Mouse (Mus musculus) adipocyte (in vitro differentiated cells): ENCODE results near the gene Akap12.
A peak's percentile ranks its signal among the peaks of the same experiment; 100 is the strongest.

Source experiments
- DNase-seq: peaks from one replicate; pipeline ENCODE4 v3.0.0-alpha.2; 2016; ENCODE audit warnings: low spot score

The Akap12 gene

DNA sequence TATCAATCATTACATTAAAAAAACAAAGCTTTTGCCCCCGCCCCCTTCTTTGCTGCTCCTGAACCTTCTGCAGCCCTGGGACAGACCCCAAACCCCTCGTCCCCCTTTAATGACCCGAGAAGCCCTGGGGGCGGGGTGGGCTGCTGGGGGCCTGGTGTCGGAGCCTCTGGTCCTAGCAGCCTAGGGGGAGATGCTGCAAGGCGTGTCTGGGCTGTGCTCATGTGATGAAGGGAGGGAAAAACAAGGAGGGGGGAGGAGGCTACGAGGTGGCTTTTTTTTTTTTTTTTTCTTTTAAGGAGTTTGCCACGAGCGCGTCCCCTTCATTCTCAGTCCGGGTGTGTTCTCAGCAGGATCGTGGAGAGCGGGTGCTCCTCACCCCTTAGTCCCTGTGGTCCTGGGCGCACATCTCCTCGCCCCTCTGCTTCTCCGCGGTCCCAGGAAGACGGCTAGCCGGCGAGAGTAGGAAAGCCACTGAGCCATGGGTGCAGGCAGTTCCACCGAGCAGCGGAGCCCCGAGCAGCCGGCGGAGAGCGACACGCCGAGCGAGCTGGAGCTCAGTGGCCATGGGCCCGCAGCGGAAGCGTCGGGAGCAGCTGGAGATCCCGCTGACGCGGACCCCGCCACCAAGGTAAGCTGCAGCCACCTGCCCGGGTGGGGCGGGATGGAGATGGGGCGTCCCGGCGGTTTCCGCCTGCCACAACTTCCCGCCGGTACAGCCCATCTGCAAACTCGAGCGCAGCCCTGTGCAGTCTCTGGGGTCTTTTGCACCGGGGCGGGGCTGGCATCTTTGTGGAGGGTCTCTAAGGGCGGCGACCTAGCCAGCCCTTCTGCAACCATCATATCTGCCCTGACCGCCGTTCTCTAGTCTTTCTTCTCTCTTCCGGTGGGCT lies at the start of gene Akap12:
Akap12 (plus strand) TSS at position 340 of the 890 bp plus-strand sequence.
- DNase-seq, result no peak

DNA sequence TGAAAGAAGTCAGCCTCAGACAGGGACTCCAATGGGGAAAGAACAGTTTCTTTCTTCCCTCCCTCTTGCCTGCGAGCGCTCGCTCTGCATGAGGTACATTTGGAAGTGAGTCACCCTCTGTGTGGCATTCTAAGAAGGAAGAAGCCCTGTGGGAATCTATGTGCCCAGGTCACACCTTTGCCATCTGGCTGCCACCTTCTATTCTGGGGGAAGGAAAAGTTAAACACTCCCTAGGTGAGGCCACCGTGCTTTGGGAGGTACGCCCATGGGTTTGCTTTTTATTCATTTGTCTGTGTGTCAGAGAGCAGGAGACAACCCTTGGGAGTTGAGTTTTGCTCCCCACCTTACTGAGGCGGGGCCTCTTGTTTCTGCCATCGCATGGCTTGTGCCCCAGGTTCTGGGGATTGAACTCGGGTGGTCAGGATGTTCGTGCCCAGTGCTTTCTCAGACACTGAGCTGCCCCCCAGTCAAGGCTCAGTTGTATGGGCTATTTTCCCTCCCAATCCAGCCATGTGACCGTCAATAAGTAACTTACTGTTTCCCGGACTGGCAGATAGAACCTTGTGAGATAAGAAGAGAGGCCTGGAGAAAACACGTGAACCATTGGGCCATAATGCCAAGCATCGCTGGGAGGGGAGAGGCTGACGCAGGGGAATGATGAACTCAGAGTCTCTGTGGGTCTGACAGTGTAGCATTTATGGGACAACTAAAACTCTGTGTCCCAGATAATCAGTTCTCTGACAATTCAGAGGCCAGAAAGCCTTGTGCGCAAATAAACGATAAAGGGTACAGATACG lies 35.4 kb upstream of the Akap12 start:
- no peak for DNase-seq

DNA sequence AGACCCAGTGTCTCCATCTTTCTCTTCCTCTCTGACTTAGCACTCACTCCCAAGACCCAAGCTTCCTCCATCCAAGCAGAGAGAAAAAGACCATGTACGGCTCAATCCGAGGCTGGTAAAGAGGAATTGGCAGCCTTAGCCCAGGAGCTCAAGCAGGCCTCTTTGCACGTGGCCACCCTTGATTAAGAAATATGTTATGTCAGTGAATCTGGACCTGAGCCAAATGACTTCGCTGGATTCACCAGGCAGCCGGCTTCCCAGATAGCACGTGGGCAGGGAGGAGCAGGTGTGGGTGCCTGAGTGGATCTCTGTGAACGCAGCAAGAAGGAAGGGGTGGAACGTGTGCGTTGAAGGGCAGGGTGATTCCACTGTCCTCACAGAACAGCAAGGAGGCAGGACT lies 33.1 kb upstream of the Akap12 start:
- peak; percentile 45 for DNase-seq

DNA sequence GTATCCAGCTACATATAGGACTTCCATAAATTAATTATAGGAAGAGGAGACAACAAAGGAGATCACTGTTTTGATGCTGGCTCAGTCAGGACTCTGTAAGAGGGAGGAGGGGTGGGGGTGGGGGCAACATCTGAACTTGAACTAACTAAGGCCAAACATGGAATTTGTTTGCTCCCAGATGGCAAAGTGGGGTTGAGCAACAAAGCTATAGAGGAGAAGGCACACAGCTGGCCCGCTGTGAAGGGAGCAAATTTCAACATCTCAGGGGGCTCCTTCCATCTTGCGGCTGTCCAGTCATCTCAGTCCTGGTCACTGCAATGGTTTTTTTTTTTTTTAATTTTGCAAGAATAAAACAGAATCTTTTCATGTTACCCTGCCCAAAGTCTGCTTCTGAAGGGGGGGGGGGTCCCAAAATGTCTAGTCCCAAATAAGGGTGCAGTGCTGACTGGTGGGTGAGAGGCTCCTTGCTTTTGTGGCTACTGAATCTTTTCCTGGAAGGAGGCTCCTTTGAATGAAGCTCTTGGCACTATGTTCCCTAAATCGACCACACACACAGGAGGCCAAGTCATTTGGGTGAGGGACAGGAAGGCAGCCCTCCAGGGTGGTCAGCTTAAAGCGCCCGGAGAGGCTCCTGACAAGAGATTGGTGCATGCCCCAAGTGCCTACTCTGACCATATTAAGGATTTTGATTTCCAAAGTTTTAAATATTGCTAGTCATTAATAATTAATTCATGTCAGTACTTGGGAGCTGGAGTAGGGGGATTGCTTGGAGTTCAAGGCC lies 26.2 kb upstream of the Akap12 start:
- peak; percentile 35 for DNase-seq

DNA sequence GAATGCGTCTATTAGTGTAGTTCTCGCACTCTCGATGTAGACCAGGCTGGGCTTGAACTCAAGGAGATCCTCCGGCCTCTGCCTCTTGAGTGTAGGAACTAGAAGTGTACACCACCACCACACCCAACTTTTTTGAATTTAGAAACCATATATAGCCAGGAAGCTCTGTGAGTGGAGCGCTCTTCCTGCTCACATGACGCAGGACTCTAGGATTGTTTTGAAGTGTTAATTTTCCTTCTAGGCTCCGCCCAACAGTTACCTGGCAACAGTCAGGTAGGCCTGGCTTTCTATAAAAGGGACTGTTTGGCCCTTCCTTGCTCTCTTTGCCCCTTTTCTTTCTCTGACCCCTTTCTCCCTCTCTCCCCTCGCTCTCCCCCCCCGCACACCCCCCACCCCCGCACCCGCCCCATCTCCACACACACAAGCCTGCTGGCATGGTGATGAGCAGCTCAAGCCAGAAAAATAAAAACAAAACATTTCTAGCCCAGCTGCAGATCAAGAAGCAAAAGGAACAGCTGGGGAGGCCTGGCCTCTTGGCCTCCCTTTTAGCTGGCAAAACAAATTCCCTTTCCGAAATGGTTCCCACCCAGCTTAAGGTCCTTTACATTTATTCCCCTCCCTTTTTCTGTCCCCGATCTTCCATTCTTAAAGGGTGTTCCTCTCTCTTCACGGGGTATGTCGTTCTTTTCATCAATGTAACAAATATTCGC lies 22.4 kb upstream of the Akap12 start:
- DNase-seq, result no peak

DNA sequence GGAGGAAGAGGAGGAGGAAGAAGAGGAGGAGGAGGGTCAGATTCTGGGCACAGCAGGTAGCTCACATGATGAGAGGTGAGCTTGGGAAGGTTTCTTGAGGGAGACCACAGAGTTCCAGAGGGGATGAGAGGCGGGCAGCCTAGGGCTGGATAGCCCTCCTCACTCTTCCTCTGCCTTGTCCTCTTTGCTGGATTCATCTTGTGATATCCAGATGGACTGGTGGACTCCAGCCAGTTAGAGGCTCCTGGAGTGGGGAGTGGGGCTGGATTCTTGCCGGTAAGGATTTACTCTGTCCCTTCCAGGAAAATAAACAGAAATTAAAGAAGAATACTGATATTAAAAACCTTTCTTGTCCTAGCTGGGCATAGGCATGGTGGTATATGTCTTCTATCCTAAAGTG lies 20.4 kb upstream of the Akap12 start:
- no peak for DNase-seq

DNA sequence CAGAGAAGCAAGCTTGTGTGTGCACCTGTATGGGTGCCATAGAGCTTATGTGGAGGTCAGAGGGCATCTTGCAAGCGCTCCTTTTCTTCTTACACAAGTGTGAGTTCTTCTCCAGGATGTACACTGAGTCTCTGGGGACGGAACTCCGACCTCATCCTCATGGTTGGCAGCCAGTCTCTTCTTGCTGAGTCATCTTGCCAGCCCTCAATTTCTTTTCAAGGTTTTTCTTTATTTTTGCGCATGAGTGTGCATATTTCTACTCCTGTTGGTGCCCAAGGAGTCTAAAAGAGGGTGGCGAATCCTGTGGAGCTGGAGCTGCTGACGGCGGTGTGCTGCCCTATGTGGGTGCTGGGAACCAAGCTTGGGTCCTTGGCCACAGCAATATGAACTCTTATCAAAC lies 19.8 kb upstream of the Akap12 start:
- DNase-seq, result peak; percentile 32

DNA sequence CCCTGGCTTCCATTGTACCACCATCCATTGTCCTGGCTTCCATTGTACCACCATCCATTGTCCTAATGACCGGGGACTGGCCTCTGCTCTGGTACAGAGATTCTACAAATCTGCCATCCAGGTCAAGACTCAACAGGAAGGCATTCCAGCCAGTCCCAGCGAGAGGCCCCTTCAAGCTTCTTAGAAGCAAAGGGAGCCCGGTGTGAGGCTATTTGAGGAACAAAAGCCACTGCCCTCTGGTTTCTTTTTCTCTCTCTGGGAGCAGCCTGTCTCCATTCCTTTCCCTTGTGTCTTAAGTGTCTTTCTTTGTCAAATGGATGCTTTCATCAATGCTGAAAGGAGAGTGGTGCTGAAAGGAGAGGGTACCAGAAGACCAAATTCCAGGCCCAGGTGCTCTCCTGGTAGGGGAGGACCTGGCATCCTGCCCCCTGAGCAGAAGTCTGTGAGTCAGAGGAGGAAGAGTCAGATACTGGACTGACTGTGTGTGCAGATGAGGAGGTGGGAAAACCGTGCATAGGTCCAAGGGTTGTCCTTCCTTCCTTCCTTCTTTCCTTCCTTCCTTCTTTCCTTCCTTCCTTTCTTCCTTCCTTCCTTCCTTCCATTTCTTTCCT lies 16.8 kb upstream of the Akap12 start:
- no peak for DNase-seq

DNA sequence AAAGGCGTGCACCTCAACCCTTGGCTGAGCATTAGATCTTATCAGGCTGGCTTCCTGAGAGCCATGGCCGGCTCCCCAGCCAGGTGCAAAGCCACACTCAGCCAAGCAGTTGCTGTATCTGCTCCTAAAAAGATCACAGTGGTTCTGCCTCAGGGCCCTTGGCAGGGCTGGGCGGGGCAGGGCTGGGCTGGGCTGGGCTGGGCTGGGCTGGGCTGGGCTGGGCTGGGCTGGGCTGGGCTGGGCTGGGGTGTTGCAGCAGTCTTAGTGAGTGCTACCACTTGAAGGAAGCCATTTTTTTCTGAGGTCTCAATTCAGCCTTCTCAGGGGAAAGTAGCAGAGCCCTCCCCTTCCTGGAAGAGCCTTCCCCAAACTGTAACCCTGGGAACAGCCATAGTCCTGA lies 15.5 kb upstream of the Akap12 start:
- no peak for DNase-seq

DNA sequence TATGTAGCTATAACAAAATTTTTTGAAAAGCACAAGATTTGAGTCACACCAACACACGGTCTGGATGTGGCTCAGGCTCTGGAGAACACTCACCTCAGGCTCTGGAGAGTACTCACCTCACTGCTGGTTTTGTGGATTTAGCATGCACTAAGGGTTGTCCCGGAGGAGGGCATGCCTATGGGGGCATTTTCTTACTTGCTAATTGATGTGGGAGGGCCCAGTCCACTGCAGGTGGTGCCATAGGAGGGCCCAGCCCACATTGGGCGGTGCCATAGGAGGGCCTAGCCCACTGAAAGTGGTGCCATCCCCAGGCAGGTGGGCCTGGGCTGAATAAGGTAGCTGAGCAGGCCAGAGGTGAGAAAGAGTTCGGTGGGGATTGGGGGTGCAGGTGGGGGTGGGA lies 12.6 kb upstream of the Akap12 start:
- DNase-seq, result no peak

DNA sequence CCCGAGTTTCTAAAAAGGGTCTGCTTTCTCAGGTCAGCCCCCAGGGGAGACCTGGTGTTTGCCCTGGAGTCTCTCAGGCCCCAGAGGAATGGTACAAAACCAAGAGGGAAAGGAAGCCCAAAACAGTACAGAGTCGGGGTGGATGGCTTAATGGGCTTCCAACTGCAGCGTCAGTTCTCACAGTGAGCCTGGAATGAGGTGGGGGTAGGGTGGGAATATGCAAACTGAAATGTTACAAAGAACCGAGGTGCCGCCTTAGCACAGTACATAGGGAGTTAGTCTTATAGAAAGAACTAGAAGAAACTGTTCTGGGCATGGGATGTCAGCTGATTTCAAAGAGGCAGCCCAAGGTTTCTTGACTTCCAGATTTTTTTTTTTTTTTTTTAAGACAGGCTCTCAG lies 11.7 kb upstream of the Akap12 start:
- DNase-seq, result no peak

DNA sequence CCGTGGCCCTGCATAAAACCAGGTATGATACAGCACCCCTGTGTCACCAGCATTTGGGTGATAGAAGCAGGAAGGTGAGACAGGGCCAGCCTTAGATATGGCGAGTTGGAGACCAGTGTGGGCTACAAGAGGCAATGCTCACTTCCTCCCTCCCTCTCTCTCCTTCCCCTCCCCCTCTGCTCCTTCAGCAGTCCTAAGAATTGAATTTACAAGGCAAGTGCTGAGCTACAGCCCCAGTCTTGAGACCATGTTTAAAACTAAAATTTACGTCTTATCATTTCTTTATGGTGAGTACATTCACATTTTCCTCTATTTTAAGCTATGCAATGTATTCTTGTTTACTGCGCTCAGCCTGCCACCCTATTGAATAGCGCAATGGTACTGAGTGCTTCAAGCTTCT lies 5.3 kb upstream of the Akap12 start:
- no peak for DNase-seq

DNA sequence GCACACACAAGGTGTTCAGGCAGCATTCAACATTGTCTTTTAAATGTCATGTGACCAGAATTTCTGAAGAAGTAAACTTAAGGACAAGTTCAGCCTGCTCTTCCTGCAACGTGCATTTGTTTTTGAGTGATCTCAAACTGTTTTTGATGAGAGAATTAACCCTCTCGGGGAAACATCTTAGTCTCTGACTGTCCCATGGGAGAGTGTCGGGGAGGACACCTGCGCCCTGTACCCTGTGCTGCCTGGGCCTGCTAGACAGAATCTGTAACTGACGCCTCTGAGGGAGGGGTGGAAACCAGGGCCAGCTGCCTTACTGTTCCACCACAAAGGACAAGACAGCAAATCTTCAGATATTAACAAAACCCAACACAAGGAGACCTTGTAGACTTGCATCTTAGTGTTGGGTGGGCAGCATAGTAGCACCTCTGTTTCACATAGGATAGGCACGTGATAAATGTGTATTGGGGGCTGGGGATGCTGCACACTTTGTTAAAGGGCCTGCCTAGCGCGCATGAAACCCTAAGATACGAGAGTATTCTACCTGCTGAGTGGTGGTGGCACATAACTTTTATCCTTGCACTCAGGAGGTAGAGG lies 4.7 kb upstream of the Akap12 start:
- no peak for DNase-seq

DNA sequence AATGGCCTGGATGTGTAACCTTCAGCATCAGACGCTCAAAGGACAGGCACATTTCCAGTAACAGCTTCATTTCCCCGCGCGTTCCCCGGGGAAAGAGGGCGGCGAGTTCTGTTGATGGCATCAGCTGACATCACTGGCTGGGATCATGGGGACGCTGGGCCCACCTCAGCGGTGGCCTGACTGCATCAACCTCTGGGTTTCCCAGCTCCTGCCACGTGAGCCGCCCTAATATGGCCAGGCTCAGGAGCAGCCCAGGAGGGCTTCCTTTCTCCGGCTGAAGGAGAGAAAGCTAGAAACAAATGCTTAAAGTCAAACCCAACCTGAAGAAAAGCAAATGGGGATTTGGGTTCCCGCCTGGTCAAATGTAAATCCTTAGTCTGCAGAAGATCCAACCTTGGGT lies 539 bp upstream of the Akap12 start:
- no peak for DNase-seq

DNA sequence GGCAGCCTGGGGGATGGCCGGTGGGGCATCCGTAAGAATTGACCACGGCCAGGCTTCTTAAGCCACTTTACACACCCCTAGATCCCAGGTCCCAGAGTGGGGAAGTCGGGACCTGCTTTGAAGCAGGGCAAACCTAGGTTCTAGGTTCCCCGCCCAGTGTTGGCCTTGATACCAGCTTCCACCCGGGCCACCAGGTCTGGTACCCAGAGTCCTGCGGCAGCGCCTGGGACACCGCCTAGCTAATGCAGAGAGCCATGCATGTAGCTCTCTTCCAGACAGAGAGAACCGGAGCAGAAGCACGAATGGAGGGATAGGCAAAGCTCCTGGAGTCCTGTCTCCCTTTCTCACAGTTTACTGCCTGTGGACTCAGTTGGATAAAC lies 741 bp downstream of the Akap12 start:
- no peak for DNase-seq

DNA sequence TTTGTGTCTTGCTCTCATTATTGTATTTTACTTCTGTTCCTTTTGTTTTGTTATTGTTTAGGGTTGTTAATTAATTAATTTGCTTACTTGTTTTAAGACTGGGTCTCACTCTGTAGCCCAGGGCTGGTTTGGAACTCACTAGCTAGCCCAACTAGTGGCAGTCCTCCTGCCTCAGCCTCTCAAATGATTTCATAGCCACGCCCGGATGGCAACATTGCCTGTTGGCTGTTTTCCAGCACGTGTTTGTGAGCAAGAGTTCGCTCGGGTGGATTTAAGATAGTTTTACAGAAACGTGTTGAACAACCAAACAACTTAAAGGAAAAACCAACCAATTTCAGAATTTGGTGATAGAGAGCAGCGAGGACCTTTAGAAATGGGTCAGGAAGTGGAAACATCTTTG lies 1.3 kb downstream of the Akap12 start:
- no peak for DNase-seq

DNA sequence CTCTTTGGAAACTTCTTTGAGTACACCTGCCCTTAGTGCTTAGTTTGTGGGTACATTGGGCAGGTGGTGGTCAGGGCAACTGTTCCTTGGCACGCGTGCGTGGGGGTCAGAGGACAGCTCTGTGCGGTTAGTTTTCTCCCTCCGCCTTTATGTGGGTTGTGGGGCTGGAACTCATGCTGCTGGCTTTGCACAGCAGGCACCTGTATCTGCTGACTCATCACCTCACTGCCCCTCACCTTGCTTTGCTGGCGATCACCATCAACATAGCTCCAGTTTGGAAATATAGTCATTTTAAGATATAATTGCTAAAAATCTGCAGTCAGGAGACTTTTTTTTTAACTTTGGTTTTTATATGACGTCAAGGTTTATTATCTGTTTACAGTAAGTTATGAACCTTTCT lies 2.0 kb downstream of the Akap12 start:
- no peak for DNase-seq

DNA sequence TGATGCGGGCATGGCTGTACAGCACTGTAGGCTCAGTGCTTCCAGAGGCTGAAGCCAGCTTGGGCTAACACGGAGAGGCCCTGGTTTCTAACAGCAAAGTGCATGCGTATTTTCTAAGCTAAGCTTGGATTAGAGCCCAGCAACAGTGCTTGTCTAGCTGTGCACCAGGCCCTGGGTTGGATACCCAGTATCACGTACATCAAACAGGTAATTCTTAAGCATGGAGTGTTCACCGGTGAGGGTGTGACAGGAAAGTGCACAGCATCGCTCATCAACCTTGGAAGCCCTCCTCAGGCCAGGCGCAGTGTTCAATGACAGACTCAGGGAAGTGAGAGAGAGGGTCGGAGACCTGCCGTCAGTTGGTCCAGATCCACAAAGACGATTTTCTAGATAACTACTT lies 9.4 kb downstream of the Akap12 start:
- DNase-seq, result no peak

DNA sequence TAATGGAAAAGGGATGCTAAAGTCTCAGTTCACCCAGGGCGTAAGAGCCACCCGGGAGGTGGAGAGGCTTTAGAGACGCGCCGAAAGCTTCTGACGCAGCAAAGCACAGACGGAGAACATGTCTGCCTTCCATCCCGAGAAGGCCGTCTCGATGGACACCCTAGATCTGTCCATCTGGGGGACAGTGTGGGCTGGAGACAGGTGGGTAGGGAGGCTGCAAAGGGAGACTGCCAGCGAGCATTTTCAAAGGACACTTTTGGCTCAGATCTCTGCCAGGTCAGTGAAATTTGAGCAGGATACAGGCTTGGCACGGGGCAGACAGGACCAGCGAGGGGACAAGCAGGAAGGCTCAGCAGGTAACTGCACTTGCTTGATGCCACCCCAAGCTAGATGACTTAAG lies 9.9 kb downstream of the Akap12 start:
- DNase-seq, result no peak

DNA sequence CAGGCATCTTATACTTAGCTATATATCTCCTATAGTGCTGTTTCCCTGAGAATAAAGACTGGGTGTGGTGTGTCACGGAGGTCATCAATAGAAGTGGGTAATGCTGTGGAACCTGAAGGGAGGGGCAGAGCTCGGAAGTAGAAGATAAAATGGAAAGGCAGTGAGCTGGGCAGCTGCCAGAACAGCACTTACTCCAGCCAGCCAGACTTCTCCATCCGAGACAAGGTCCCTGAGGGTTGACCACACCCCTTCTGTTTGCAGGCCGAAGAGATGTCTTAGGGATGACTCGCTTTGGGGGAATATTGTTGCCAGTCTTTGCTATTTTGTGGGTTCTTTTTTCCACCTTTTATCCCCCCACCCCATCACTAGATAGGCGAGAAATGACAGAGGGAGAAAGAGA lies 11.9 kb downstream of the Akap12 start:
- no peak for DNase-seq

DNA sequence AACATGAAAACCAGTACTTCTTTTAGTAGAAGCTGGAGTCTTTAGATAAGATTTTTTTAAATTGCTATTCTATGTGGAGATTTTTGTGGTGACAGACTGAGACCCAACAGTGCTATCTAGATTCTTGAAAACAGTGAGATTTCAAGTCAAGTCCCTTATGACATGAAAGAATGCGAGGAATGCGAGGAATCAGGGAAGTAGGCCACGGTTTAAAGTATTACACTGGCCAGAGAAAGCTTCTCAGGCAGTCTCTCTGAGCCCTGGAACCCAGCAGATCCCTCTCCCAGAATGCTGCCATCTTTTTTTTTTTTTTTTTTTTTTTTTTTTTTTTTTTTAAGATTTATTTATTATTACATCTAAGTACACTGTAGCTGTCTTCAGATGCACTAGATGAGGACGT lies 16.2 kb downstream of the Akap12 start:
- DNase-seq, result peak; percentile 29
